7 mouse cellular contexts compared by ENCODE assay signal in genomic region chr7:79659578-79660290, GRCm38 (mm10). TPM values are rescaled to one million over a fixed set of nuclear protein-coding genes. Genes with fewer than 3 reads are reported as not detected.
DNase-seq lines count a peak whose midpoint lies in the region; ATAC-seq lines count a peak whose summit lies in the region.

Ticrr (plus strand) TSS chr7:79660196.

- peak; percentile 98 for DNase-seq in adrenal gland, postnatal 14 days
- peak; percentile 98 for DNase-seq in embryonic facial prominence, embryonic 11.5 days (ENCODE audit: low spot score)
- peak; percentile 97 for DNase-seq in kidney, adult 11 months
- DNase-seq in limb, embryonic 10.5 days (ENCODE audit: low spot score), result peak; percentile 99
- peak; percentile 97 for DNase-seq in spleen, adult 12 weeks (ENCODE audit: low spot score)

- no peaks in the 10 kb centered on the region for H3K27me3 ChIP-seq in embryonic facial prominence, embryonic 11.5 days (ENCODE audit: control insufficient read depth, insufficient read depth, low read length)
- H3K27me3 ChIP-seq in limb, embryonic 10.5 days (ENCODE audit: low read depth, poor library complexity, severe bottlenecking), result no peaks in the 10 kb centered on the region
- no peaks in the 10 kb centered on the region; the same call in 1 of the 2 replicates for H3K27me3 ChIP-seq in midbrain, embryonic 13.5 days

- H3K9me3 ChIP-seq in embryonic facial prominence, embryonic 11.5 days (replicated peaks; ENCODE audit: control insufficient read depth, low read length), result no peaks in the 10 kb centered on the region
- no peaks in the 10 kb centered on the region for H3K9me3 ChIP-seq in limb, embryonic 10.5 days (replicated peaks)
- no peaks in the 10 kb centered on the region for H3K9me3 ChIP-seq in midbrain, embryonic 13.5 days

- H3K27ac ChIP-seq in embryonic facial prominence, embryonic 11.5 days (replicated peaks; ENCODE audit: low read depth, low read length), result 0 out of 2 replicates have a peak within 1 kb of the TSS, but pooled peaks have one; percentile 5
- peak within 1 kb of the TSS; percentile 92 for H3K27ac ChIP-seq in limb, embryonic 10.5 days
- H3K27ac ChIP-seq in midbrain, embryonic 13.5 days, result no peak within 1 kb of the TSS

- H3K36me3 ChIP-seq in embryonic facial prominence, embryonic 11.5 days (replicated peaks; ENCODE audit: control insufficient read depth, insufficient read depth, low read depth, low read length), result no peaks in the 10 kb centered on the region; the same call in 1 of the 2 replicates
- H3K36me3 ChIP-seq in limb, embryonic 10.5 days, result peaks cover 17% of the 10 kb centered on the region
- H3K36me3 ChIP-seq in midbrain, embryonic 13.5 days, result no peaks in the 10 kb centered on the region

- no peaks in the 10 kb centered on the region for H3K4me1 ChIP-seq in embryonic facial prominence, embryonic 11.5 days (ENCODE audit: control insufficient read depth, insufficient read depth, low read length)
- H3K4me1 ChIP-seq in limb, embryonic 10.5 days, result peaks cover 29% of the 10 kb centered on the region
- peaks cover 36% of the 10 kb centered on the region for H3K4me1 ChIP-seq in midbrain, embryonic 13.5 days (replicated peaks)

- ATAC-seq in embryonic facial prominence, embryonic 11.5 days (replicated peaks; ENCODE audit: insufficient number of reproducible peaks, low FRiP score, low TSS enrichment, low read depth), result peak; percentile 96
- ATAC-seq in granulocyte monocyte progenitor cell, adult 5-6 weeks (replicated peaks; ENCODE audit: poor library complexity, severe bottlenecking), result peak; percentile 98
- peak; percentile 100 for ATAC-seq in midbrain, embryonic 13.5 days

- H3K9ac ChIP-seq in embryonic facial prominence, embryonic 11.5 days (replicated peaks; ENCODE audit: low read length), result peak within 1 kb of the TSS; percentile 81
- H3K9ac ChIP-seq in midbrain, embryonic 13.5 days (replicated peaks), result peak within 1 kb of the TSS; percentile 75

- H3K4me2 ChIP-seq in embryonic facial prominence, embryonic 11.5 days (ENCODE audit: low read depth, low read length), result peak within 1 kb of the TSS; percentile 89
- peak within 1 kb of the TSS; percentile 100 for H3K4me2 ChIP-seq in midbrain, embryonic 13.5 days (replicated peaks)

- peak within 1 kb of the TSS; percentile 87 for H3K4me3 ChIP-seq in embryonic facial prominence, embryonic 11.5 days (ENCODE audit: low read depth, low read length)
- peak within 1 kb of the TSS; percentile 92 for H3K4me3 ChIP-seq in limb, embryonic 10.5 days
- H3K4me3 ChIP-seq in midbrain, embryonic 13.5 days (replicated peaks), result peak within 1 kb of the TSS; percentile 93

- WGBS in embryonic facial prominence, embryonic 11.5 days, result under 1% methylated on average over 39 of the region's 39 CpGs
- WGBS in limb, embryonic 10.5 days, result under 1% methylated on average over 39 of the region's 39 CpGs
- WGBS in midbrain, embryonic 13.5 days, result under 1% methylated on average over 39 of the region's 39 CpGs

RNA-seq across cellular contexts. Expression of gene Ticrr, which starts in this region (rescaled TPM):
- total RNA-seq in adrenal gland, postnatal 14 days (2021), result 2.0 and 2.3 TPM in 2 replicates
- 15.3 and 16.3 TPM in 2 replicates for polyA plus RNA-seq in embryonic facial prominence, embryonic 11.5 days (2014; fragmentation: Nextera tagmentation; extraction: Ambion mirVana)
- total RNA-seq in granulocyte monocyte progenitor cell, adult 5-6 weeks (2014; fragmentation: Nextera tagmentation), result 26.5 and 36.5 TPM in 2 replicates
- total RNA-seq in granulocyte monocyte progenitor cell, adult 5-6 weeks (2017), result 14.0 and 14.3 TPM in 2 replicates
- polyA plus RNA-seq in limb, embryonic 10.5 days (2016; fragmentation: Nextera tagmentation; extraction: Ambion mirVana), result 19.7 and 20.3 TPM in 2 replicates
- polyA plus RNA-seq in midbrain, embryonic 13.5 days (2015; fragmentation: Nextera tagmentation; extraction: Ambion mirVana), result 3.4 and 4.9 TPM in 2 replicates
